Mouse (Mus musculus): Measurements from ENCODE around the gene Slc22a4. TPM values are rescaled to one million over a fixed set of nuclear protein-coding genes. Genes with fewer than 3 reads are reported as not detected.

Slc22a4 gene
- polyA plus RNA-seq (2014; fragmentation: Illumina TruSeq; extraction: RNeasy Lipid Tissue Mini Kit (QIAGEN cat#74804); ENCODE audit: low read depth, low replicate concordance) = 2.5 TPM

GRCm38 (mm10) chr11:54028044-54028951, at the start of gene Slc22a4:
TSS of gene Slc22a4 (minus strand) at chr11:54028090.

GRCm38 (mm10) chr11:54068520-54069371, 40.9 kb upstream of the Slc22a4 start, which contains the start of gene Pdlim4:
TSS of gene Pdlim4 (minus strand) at chr11:54069014.

DNA sequence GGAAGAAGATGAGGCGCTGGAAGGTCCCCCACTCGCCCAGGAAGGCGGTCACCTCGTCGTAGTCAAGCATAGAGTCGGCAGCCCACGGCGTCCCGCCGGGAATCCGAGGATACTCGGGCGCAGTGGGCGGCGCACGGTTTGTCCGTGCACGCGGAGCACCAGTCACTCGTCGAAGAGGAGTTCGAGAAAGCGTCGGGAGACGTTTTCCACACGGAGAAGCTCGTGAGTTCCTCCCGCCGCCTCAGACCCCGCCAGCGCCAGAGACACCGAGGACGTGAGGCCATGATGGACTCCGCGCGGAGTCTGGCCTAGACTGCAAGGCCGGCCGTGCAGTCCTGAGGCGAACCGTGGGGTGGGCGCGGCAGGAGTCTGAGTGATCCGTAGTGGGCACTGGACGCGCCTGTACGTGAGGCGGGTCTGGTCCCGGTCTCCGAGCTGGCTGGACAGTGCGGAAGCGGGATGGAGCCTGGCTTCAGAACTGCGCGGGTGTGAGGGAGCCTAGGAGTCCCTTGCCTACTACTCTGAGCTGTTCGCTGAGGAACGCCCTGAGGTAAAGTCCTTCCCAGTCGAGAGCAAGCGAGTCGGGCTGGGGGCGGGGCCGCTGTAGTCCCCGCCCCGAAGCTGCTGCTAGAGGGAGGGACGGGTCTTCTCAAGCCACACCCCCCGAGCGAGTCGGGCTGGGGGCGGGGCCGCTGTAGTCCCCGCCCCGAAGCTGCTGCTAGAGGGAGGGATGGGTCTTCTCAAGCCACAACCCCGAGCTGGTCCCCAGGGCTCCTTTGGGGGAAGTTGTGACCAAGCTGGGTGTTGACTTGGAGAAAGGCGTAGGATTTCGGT, 47.9 kb downstream of the Slc22a4 start, which contains the start of gene Slc22a21:
Slc22a21 (minus strand) TSS at position 545 of the 834 bp plus-strand sequence.

Other genes starting within 250 kb of the Slc22a4 start
- gene Gm12216, start 168.8 kb downstream of the Slc22a4 start, polyA plus RNA-seq (2014; fragmentation: Illumina TruSeq; extraction: RNeasy Lipid Tissue Mini Kit (QIAGEN cat#74804); ENCODE audit: low read depth, low replicate concordance) = not detected
- gene Slc22a5, start 136.4 kb downstream of the Slc22a4 start, polyA plus RNA-seq (2014; fragmentation: Illumina TruSeq; extraction: RNeasy Lipid Tissue Mini Kit (QIAGEN cat#74804); ENCODE audit: low read depth, low replicate concordance) = 19.1 TPM
- gene Slc22a21, start 47.8 kb downstream of the Slc22a4 start, polyA plus RNA-seq (2014; fragmentation: Illumina TruSeq; extraction: RNeasy Lipid Tissue Mini Kit (QIAGEN cat#74804); ENCODE audit: low read depth, low replicate concordance) = 0.64 TPM
- not detected for gene Pdlim4, start 40.9 kb upstream of the Slc22a4 start, polyA plus RNA-seq (2014; fragmentation: Illumina TruSeq; extraction: RNeasy Lipid Tissue Mini Kit (QIAGEN cat#74804); ENCODE audit: low read depth, low replicate concordance)
- 1.1 TPM for gene P4ha2, start 72.0 kb upstream of the Slc22a4 start, polyA plus RNA-seq (2014; fragmentation: Illumina TruSeq; extraction: RNeasy Lipid Tissue Mini Kit (QIAGEN cat#74804); ENCODE audit: low read depth, low replicate concordance)
- gene Csf2, start 221.6 kb upstream of the Slc22a4 start, polyA plus RNA-seq (2014; fragmentation: Illumina TruSeq; extraction: RNeasy Lipid Tissue Mini Kit (QIAGEN cat#74804); ENCODE audit: low read depth, low replicate concordance) = not detected
- gene Il3, start 239.2 kb upstream of the Slc22a4 start, polyA plus RNA-seq (2014; fragmentation: Illumina TruSeq; extraction: RNeasy Lipid Tissue Mini Kit (QIAGEN cat#74804); ENCODE audit: low read depth, low replicate concordance) = not detected

Data from liver, adult 10 weeks (tissue).